Mouse (Mus musculus) megakaryocyte, embryonic 14.5 days (primary cell): ENCODE data around the gene Rras.

Source experiments
- FLI1 ChIP-seq: IDR thresholded peaks from 2 replicates; pipeline ENCODE4 v1.6.1; 2012; ENCODE audit warnings: low read length, inconsistent platforms, mixed read lengths
- GATA1 ChIP-seq: IDR thresholded peaks from 3 replicates; pipeline ENCODE4 v1.6.1; 2012; ENCODE audit warnings: mixed read lengths, low read length, inconsistent platforms, borderline replicate concordance

GRCm38 (mm10) chr7:45069671-45070070 is 51.9 kb downstream of the Rras start:
- no peak for TF ChIP-seq GATA1
- TF ChIP-seq FLI1: no peak
